Mouse (Mus musculus): ENCODE measurements around the gene Psmb3.

DNA sequence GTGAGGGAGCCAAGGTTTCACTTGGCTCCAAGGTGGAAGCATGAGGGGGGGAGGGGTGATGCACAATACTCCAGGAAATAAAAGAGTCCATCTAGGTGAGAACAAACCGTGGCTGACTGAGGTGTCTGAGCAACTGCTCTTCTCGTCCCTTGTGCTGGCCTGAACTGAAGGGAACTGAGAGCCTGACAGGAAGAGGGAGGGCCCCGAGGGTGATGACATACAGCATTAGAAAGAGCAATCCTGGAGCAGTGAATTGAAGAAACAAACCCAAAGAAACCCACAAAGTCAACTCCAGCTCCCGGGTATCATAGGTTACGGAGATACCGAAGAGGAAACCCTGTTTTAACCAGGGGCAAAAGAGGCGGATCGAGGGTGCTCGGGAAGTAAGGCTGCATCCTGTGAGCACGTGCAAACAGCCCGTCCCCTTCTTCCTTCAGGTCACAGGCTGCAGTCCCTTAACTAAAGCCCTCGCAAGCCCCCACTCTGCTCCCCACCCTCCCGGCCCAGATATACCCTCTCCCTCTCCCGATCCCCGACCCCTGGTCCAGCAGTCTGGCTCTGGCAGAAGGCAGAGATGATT, 15.2 kb downstream of the Psmb3 start:
- TF ChIP-seq EP300 (IDR thresholded peaks at IDR 0.05; ENCODE audit: low read depth) (no peak), CTCF (IDR thresholded peaks at IDR 0.05; ENCODE audit: low read depth) (no peak)

Measured in heart, postnatal 0 days (tissue).